Mouse (Mus musculus): ENCODE measurements around the gene Mbnl2. TPM values are rescaled to one million over a fixed set of nuclear protein-coding genes. Genes with fewer than 3 reads are reported as not detected.

The Mbnl2 gene
- polyA plus RNA-seq, 1 experiment from 2014 or later, result 163 TPM

DNA sequence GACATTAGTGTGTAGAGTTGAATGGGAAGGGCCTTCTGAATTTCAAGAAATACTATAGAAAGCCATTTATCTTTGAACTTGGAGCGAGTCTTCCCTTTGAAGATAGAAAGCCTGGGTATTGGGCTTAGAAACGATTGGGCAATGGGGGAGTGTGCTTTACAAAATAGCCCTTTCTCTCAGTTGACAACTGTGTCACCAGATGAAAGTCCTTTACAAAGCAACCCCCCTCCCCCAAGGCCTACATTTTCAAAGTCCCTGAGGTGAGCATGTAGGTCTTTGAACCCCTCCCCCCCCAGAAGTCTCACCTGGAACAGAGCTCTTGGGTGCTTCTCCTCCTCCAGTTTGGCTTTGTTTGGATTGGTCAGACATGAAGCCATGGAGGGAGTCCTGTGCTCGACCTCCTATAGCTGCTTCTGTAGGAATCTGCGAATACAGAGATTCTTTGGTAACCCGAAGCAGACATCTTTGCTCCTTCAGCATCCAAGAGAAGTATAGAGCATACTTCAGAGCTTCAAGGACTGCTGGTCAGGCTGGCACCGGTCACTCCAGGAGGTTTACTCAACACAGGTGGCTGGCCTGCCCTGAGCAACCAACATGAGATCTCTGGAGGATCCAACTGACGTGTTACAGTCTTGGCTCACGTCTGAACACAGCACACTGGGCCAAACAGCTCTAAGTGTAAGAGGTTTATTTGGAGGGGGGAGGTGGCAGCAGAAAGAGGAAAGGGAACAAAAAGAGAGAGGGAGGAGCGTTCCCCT lies 43.7 kb downstream of the Mbnl2 start:
- no peak for ATAC-seq (ENCODE audit: insufficient number of reproducible peaks, low FRiP score, low TSS enrichment, low read depth)
- H3K27me3 ChIP-seq, result no peaks in the 10 kb centered on the region
- 59% methylated on average over 9 of the region's 9 CpGs for WGBS
- peaks cover 33% of the 10 kb centered on the region for H3K4me1 ChIP-seq
- H3K4me3 ChIP-seq, result no peak overlapping the region
- H3K27ac ChIP-seq, result 0 out of 2 replicates have a peak overlapping the region, but pooled peaks have one; percentile 0
- no peaks in the 10 kb centered on the region for H3K9me3 ChIP-seq
- no peak overlapping the region for H3K4me2 ChIP-seq
- H3K36me3 ChIP-seq, result peaks cover 5% of the 10 kb centered on the region; the same call in 1 of the 2 replicates
- no peak overlapping the region for H3K9ac ChIP-seq

DNA sequence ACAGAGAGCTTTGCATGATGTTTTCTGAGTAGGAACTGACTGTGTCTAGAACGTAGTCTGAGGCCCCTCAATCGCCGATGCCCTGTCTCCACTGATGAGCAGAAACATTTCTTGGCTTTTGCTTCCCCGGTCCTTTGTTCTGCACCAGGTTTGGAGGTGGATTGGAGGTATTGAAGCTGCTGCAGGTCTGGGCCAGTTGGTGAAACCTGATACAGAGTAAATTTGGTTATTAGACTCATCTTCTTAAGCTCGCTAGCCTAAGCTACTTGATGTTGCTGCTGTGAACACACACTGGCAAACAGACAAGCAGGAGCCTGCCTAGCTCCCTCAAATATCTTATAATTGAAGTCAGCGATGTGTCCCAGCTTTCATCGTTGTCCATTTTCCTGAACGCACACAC lies 46.6 kb downstream of the Mbnl2 start:
- H3K9ac ChIP-seq, result no peak overlapping the region
- 0 out of 2 replicates have a peak overlapping the region, but pooled peaks have one; percentile 0 for H3K27ac ChIP-seq
- 79% methylated on average over 8 of the region's 8 CpGs for WGBS
- no peaks in the 10 kb centered on the region for H3K27me3 ChIP-seq
- H3K4me3 ChIP-seq, result no peak overlapping the region
- H3K4me1 ChIP-seq, result peaks cover 34% of the 10 kb centered on the region
- no peaks in the 10 kb centered on the region for H3K9me3 ChIP-seq
- no peak for ATAC-seq (ENCODE audit: insufficient number of reproducible peaks, low FRiP score, low TSS enrichment, low read depth)
- H3K4me2 ChIP-seq, result no peak overlapping the region
- H3K36me3 ChIP-seq, result peaks cover 14% of the 10 kb centered on the region; the same call in 1 of the 2 replicates

DNA sequence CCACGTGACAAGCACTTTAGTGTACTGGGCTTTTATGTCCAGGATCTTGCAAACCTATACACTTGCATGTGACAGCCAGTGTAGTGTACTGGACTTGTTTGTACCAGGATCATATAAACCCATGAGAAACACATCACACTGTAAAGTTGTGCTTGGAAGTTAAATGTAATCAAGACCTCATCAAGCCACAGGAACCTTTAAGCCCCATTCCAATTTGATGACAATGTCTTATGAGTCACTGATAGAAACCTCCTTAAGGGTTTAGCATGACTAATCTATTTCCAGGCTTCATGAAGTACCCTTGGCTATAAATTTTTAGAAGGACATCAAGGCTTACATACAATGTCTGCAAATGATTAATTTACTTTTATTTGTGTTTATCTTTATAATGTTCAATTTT lies 47.6 kb downstream of the Mbnl2 start:
- no peak overlapping the region for H3K27ac ChIP-seq
- H3K4me3 ChIP-seq, result no peak overlapping the region
- H3K9me3 ChIP-seq, result no peaks in the 10 kb centered on the region
- 65% methylated on average over 1 of the region's 1 CpGs for WGBS
- H3K4me1 ChIP-seq, result peaks cover 32% of the 10 kb centered on the region
- H3K4me2 ChIP-seq, result no peak overlapping the region
- no peak for ATAC-seq (ENCODE audit: insufficient number of reproducible peaks, low FRiP score, low TSS enrichment, low read depth)
- H3K27me3 ChIP-seq, result no peaks in the 10 kb centered on the region
- H3K9ac ChIP-seq, result no peak overlapping the region
- peaks cover 14% of the 10 kb centered on the region; the same call in 1 of the 2 replicates for H3K36me3 ChIP-seq

- H3K4me1 ChIP-seq, result peaks cover 23% of the 10 kb centered on the region
These were observed 48.8 kb downstream of the Mbnl2 start for GRCm38 (mm10) chr14:120324061-120324791.

GRCm38 (mm10) chr14:120324883-120325480 lies 49.5 kb downstream of the Mbnl2 start:
- no peak for ATAC-seq (ENCODE audit: insufficient number of reproducible peaks, low FRiP score, low TSS enrichment, low read depth)
- WGBS, result 80% methylated on average over 19 of the region's 19 CpGs
- H3K27me3 ChIP-seq, result no peaks in the 10 kb centered on the region
- H3K4me2 ChIP-seq, result no peak overlapping the region
- H3K36me3 ChIP-seq, result peaks cover 14% of the 10 kb centered on the region; the same call in 1 of the 2 replicates
- no peak overlapping the region for H3K9ac ChIP-seq
- no peaks in the 10 kb centered on the region for H3K9me3 ChIP-seq
- H3K27ac ChIP-seq, result 0 out of 2 replicates have a peak overlapping the region, but pooled peaks have one; percentile 19
- no peak overlapping the region for H3K4me3 ChIP-seq
- peaks cover 18% of the 10 kb centered on the region; the same call in 1 of the 2 replicates for H3K4me1 ChIP-seq

More at GRCm38 (mm10) chr14:120324061-120324791, 48.8 kb downstream of the Mbnl2 start:
- Histone ChIP-seq H3K9me3 (no peaks in the 10 kb centered on the region), H3K36me3 (peaks cover 14% of the 10 kb centered on the region; the same call in 1 of the 2 replicates), H3K4me2 (no peak overlapping the region), H3K4me3 (no peak overlapping the region), H3K27ac (no peak overlapping the region), H3K9ac (no peak overlapping the region), H3K27me3 (no peaks in the 10 kb centered on the region)
- ATAC-seq (ENCODE audit: insufficient number of reproducible peaks, low FRiP score, low TSS enrichment, low read depth), result no peak
- 88% methylated on average over 8 of the region's 8 CpGs for WGBS

- WGBS, result 60% methylated on average over 5 of the region's 5 CpGs
These were observed 50.2 kb downstream of the Mbnl2 start for GRCm38 (mm10) chr14:120325673-120326072.

DNA sequence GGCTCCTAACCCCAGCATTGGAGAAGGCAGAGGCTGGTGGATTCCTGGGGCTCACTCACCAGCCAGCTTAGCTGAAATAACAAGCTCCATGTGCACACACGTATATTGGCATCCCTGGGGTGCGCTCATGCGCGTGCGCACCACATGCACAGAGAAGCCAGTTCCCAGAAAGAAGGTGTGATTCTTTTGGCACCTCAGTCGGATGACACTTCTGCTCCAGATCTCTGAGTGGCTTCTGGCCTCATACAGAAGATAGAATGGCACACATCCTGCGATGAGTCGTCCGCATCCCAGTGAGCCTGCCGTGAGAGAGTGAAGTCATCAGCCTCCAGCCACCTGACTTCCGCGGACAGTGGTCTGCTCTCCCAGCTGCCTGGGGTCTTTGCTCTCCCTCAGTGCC lies 55.0 kb downstream of the Mbnl2 start:
- WGBS, result 46% methylated on average over 12 of the region's 12 CpGs
- H3K4me2 ChIP-seq, result no peak overlapping the region
- no peak overlapping the region for H3K9ac ChIP-seq
- no peaks in the 10 kb centered on the region for H3K9me3 ChIP-seq
- peaks cover 28% of the 10 kb centered on the region for H3K4me1 ChIP-seq
- H3K27me3 ChIP-seq, result no peaks in the 10 kb centered on the region
- no peak for ATAC-seq (ENCODE audit: insufficient number of reproducible peaks, low FRiP score, low TSS enrichment, low read depth)
- H3K36me3 ChIP-seq, result peaks cover 18% of the 10 kb centered on the region
- H3K27ac ChIP-seq, result no peak overlapping the region
- no peak overlapping the region for H3K4me3 ChIP-seq

More at GRCm38 (mm10) chr14:120325673-120326072, 50.2 kb downstream of the Mbnl2 start:
- H3K4me2 ChIP-seq, result no peak overlapping the region
- no peak overlapping the region for H3K4me3 ChIP-seq
- H3K36me3 ChIP-seq, result peaks cover 15% of the 10 kb centered on the region
- H3K27me3 ChIP-seq, result no peaks in the 10 kb centered on the region
- H3K4me1 ChIP-seq, result peaks cover 24% of the 10 kb centered on the region
- ATAC-seq (ENCODE audit: insufficient number of reproducible peaks, low FRiP score, low TSS enrichment, low read depth), result no peak
- H3K9ac ChIP-seq, result no peak overlapping the region
- H3K9me3 ChIP-seq, result no peaks in the 10 kb centered on the region
- no peak overlapping the region for H3K27ac ChIP-seq

- Histone ChIP-seq H3K4me1 (peaks cover 26% of the 10 kb centered on the region), H3K27me3 (no peaks in the 10 kb centered on the region), H3K4me2 (no peak overlapping the region), H3K9ac (no peak overlapping the region), H3K9me3 (no peaks in the 10 kb centered on the region), H3K27ac (no peak overlapping the region), H3K36me3 (peaks cover 13% of the 10 kb centered on the region), H3K4me3 (no peak overlapping the region)
- 82% methylated on average over 13 of the region's 13 CpGs for WGBS
- no peak for ATAC-seq (ENCODE audit: insufficient number of reproducible peaks, low FRiP score, low TSS enrichment, low read depth)
These were observed 55.5 kb downstream of the Mbnl2 start for GRCm38 (mm10) chr14:120330881-120331514.

- H3K36me3 ChIP-seq, result peaks cover 13% of the 10 kb centered on the region
- no peaks in the 10 kb centered on the region for H3K9me3 ChIP-seq
- no peak overlapping the region for H3K4me3 ChIP-seq
- H3K4me1 ChIP-seq, result peaks cover 48% of the 10 kb centered on the region
- ATAC-seq (ENCODE audit: insufficient number of reproducible peaks, low FRiP score, low TSS enrichment, low read depth), result no peak
- H3K4me2 ChIP-seq, result no peak overlapping the region
- no peak overlapping the region for H3K9ac ChIP-seq
- 79% methylated on average over 15 of the region's 15 CpGs for WGBS
- H3K27me3 ChIP-seq, result no peaks in the 10 kb centered on the region
- no peak overlapping the region; the same call in 1 of the 2 replicates for H3K27ac ChIP-seq
These were observed 58.2 kb downstream of the Mbnl2 start for GRCm38 (mm10) chr14:120333465-120334243.

DNA sequence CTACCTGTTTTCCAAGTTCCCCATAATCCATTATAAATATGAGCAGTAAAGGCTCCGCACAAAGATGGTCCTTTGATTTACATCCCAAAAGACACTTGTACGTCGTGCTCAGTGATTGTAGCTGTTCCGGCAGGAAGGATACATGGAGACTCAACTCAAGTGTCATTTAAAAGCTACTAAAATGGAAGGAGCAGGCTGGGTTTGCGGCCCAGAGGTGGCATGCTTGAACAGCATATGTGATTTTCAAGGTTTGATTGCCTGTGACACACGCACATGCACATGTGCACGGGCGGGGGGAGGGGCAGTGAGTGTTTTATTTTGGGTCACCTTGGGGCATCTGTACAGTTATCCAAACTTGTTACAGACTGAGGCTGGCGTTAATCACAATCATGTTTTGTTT lies 59.9 kb downstream of the Mbnl2 start:
- H3K4me2 ChIP-seq, result no peak overlapping the region
- H3K4me3 ChIP-seq, result no peak overlapping the region
- WGBS, result 72% methylated on average over 9 of the region's 9 CpGs
- no peaks in the 10 kb centered on the region for H3K9me3 ChIP-seq
- no peak overlapping the region for H3K9ac ChIP-seq
- H3K27ac ChIP-seq, result no peak overlapping the region
- H3K27me3 ChIP-seq, result no peaks in the 10 kb centered on the region
- H3K36me3 ChIP-seq, result peaks cover 13% of the 10 kb centered on the region
- H3K4me1 ChIP-seq, result peaks cover 43% of the 10 kb centered on the region
- no peak for ATAC-seq (ENCODE audit: insufficient number of reproducible peaks, low FRiP score, low TSS enrichment, low read depth)

- no peak overlapping the region for H3K9ac ChIP-seq
- H3K27ac ChIP-seq, result peak overlapping the region; percentile 43; the same call in 1 of the 2 replicates
- H3K4me2 ChIP-seq, result no peak overlapping the region
- H3K9me3 ChIP-seq, result no peaks in the 10 kb centered on the region
- H3K4me1 ChIP-seq, result peaks cover 38% of the 10 kb centered on the region
- peaks cover 12% of the 10 kb centered on the region for H3K36me3 ChIP-seq
- H3K4me3 ChIP-seq, result no peak overlapping the region
- 65% methylated on average over 6 of the region's 6 CpGs for WGBS
- no peak for ATAC-seq (ENCODE audit: insufficient number of reproducible peaks, low FRiP score, low TSS enrichment, low read depth)
- H3K27me3 ChIP-seq, result no peaks in the 10 kb centered on the region
These were observed 60.4 kb downstream of the Mbnl2 start for GRCm38 (mm10) chr14:120335871-120336270.
